Mouse (Mus musculus) C2C12 (cell line): Measurements from ENCODE around the gene Mrps14. TPM values are rescaled to one million over a fixed set of nuclear protein-coding genes. Genes with fewer than 3 reads are reported as not detected.

ENCODE experiments used
- H3K27me3 ChIP-seq: one replicate; pipeline ENCODE4 v1.6.1; 2011; ENCODE audit not compliant: control insufficient read depth, insufficient read depth, insufficient read length
- H3K36me3 ChIP-seq: one replicate; pipeline ENCODE4 v1.6.1; 2011; ENCODE audit not compliant: control insufficient read depth, insufficient read depth
- H3K4me3 ChIP-seq: one replicate; pipeline ENCODE4 v1.5.1; 2011; ENCODE audit warnings: mild to moderate bottlenecking, control low read depth; ENCODE audit not compliant: poor library complexity, insufficient read depth, severe bottlenecking
- H3K79me2 ChIP-seq: one replicate; pipeline ENCODE4 v1.6.1; 2011; ENCODE audit not compliant: control insufficient read depth, insufficient read depth
- H3K79me3 ChIP-seq: one replicate; pipeline ENCODE4 v1.6.1; 2011; ENCODE audit warnings: low read depth, control low read depth
- H3ac ChIP-seq: one replicate; pipeline ENCODE3; 2011; ENCODE audit warnings: low read depth; ENCODE audit not compliant: control insufficient read depth, insufficient read length
- CEBPB ChIP-seq: IDR thresholded peaks from one replicate; pipeline ENCODE4 v1.6.1; 2011; ENCODE audit warnings: low read depth, mild to moderate bottlenecking, control low read depth, moderate library complexity
- CTCF ChIP-seq: IDR thresholded peaks from one replicate; pipeline ENCODE4 v1.5.1; 2011; ENCODE audit not compliant: control insufficient read depth, insufficient read depth, insufficient read length
- FOSL1 ChIP-seq: IDR thresholded peaks from one replicate; pipeline ENCODE4 v1.8.0; 2011; ENCODE audit warnings: mild to moderate bottlenecking, low read length; ENCODE audit not compliant: poor library complexity, insufficient read depth, severe bottlenecking
- MAX ChIP-seq: IDR thresholded peaks from one replicate; pipeline ENCODE4 v1.6.1; 2011; ENCODE audit warnings: mild to moderate bottlenecking, control low read depth
- MYOD1 ChIP-seq: IDR thresholded peaks from one replicate; pipeline ENCODE4 v1.6.1; 2011; ENCODE audit warnings: low read depth; ENCODE audit not compliant: control insufficient read depth, insufficient read length
- MYOG ChIP-seq: IDR thresholded peaks from one replicate; pipeline ENCODE4 v1.6.1; 2011; ENCODE audit not compliant: control insufficient read depth, insufficient read length; ENCODE audit errors: extremely low read depth
- USF1 ChIP-seq: IDR thresholded peaks from one replicate; pipeline ENCODE4 v1.6.1; 2011; ENCODE audit warnings: low read depth, mild to moderate bottlenecking, control low read depth, moderate library complexity
- polyA plus RNA-seq: library from polyadenylated mRNA; unstranded; fragments of >200 nt; fragmentation: generic; extraction: Trizol; gene quantifications from one replicate; pipeline ENCODE4 v1.2.1, GENCODE M21; 2012; ENCODE audit warnings: missing spikeins

The Mrps14 gene
- polyA plus RNA-seq, 1 experiment: 63.5 TPM

- no peak for TF ChIP-seq CTCF
- no peak for TF ChIP-seq CEBPB
- no peak for TF ChIP-seq MYOD1
- no peak for TF ChIP-seq USF1
- TF ChIP-seq FOSL1: no peak
- no peak for TF ChIP-seq MAX
- TF ChIP-seq MYOG: no peak
- no peak overlapping the region for H3ac ChIP-seq
- H3K79me2 ChIP-seq: no peaks in the 10 kb centered on the region
- H3K79me3 ChIP-seq: no peaks in the 10 kb centered on the region
- no peaks in the 10 kb centered on the region for H3K36me3 ChIP-seq
- no peak overlapping the region for H3K4me3 ChIP-seq
- H3K27me3 ChIP-seq: no peaks in the 10 kb centered on the region
Observed at GRCm38 (mm10) chr1:160232113-160232512, 37.1 kb downstream of the Mrps14 start.

- Histone ChIP-seq H3K79me2 (no peaks in the 10 kb centered on the region), H3K27me3 (no peaks in the 10 kb centered on the region), H3K36me3 (no peaks in the 10 kb centered on the region), H3ac (no peak overlapping the region), H3K4me3 (no peak overlapping the region), H3K79me3 (no peaks in the 10 kb centered on the region)
- TF ChIP-seq MYOD1: no peak
- TF ChIP-seq USF1: no peak
- no peak for TF ChIP-seq CTCF
- TF ChIP-seq FOSL1: no peak
- TF ChIP-seq MYOG: no peak
Observed at GRCm38 (mm10) chr1:160233921-160234320, 38.9 kb downstream of the Mrps14 start.

- Histone ChIP-seq H3K27me3 (no peaks in the 10 kb centered on the region), H3K36me3 (no peaks in the 10 kb centered on the region), H3K79me3 (no peaks in the 10 kb centered on the region), H3K79me2 (no peaks in the 10 kb centered on the region), H3K4me3 (no peak overlapping the region), H3ac (no peak overlapping the region)
- TF ChIP-seq USF1 (no peak), MYOD1 (no peak), CTCF (no peak), CEBPB (no peak), MYOG (no peak), FOSL1 (no peak), MAX (no peak)
Observed at GRCm38 (mm10) chr1:160237981-160238380, 43.0 kb downstream of the Mrps14 start.

- no peak for TF ChIP-seq MYOG
- no peak for TF ChIP-seq CEBPB
- no peak for TF ChIP-seq MYOD1
- TF ChIP-seq USF1: no peak
- no peak for TF ChIP-seq CTCF
- no peak for TF ChIP-seq MAX
- no peak for TF ChIP-seq FOSL1
- no peaks in the 10 kb centered on the region for H3K27me3 ChIP-seq
- H3ac ChIP-seq: no peak overlapping the region
- H3K79me2 ChIP-seq: no peaks in the 10 kb centered on the region
- H3K36me3 ChIP-seq: no peaks in the 10 kb centered on the region
- no peak overlapping the region for H3K4me3 ChIP-seq
- no peaks in the 10 kb centered on the region for H3K79me3 ChIP-seq
Observed at GRCm38 (mm10) chr1:160238852-160239443, 43.9 kb downstream of the Mrps14 start.

GRCm38 (mm10) chr1:160240091-160240490 is 45.1 kb downstream of the Mrps14 start:
- TF ChIP-seq MYOD1 (no peak), MYOG (no peak), CTCF (no peak), FOSL1 (no peak), CEBPB (no peak), MAX (no peak)
- Histone ChIP-seq H3ac (no peak overlapping the region), H3K4me3 (no peak overlapping the region)

GRCm38 (mm10) chr1:160244689-160245088 is 49.7 kb downstream of the Mrps14 start:
- Histone ChIP-seq H3K27me3 (no peaks in the 10 kb centered on the region), H3K79me3 (no peaks in the 10 kb centered on the region), H3K36me3 (no peaks in the 10 kb centered on the region), H3K79me2 (no peaks in the 10 kb centered on the region), H3ac (no peak overlapping the region), H3K4me3 (no peak overlapping the region)
- TF ChIP-seq FOSL1: no peak
- no peak for TF ChIP-seq CTCF
- TF ChIP-seq MAX: no peak
- TF ChIP-seq MYOD1: no peak
- TF ChIP-seq MYOG: no peak
- no peak for TF ChIP-seq USF1
- no peak for TF ChIP-seq CEBPB

More at GRCm38 (mm10) chr1:160240091-160240490, 45.1 kb downstream of the Mrps14 start:
- H3K79me2 ChIP-seq: no peaks in the 10 kb centered on the region
- no peaks in the 10 kb centered on the region for H3K36me3 ChIP-seq
- H3K27me3 ChIP-seq: no peaks in the 10 kb centered on the region
- H3K79me3 ChIP-seq: no peaks in the 10 kb centered on the region
